In genomic region chr17:11346310-11346709, GRCm38 (mm10) we compare ENCODE assay signal across 35 mouse cellular contexts.
"Had no signal": no experiment of that assay in that cellular context is flagged by ENCODE, and none has a peak within 500 bp of the region (broad histone marks: within the 10 kb centered on the region; RNA-seq: fewer than 3 reads in every experiment).

No protein-coding gene starts in this region.

- H3K27ac ChIP-seq: heart, embryonic 13.5 days; heart, embryonic 15.5 days; hindbrain, embryonic 10.5 days; hindbrain, embryonic 12.5 days; hindbrain, embryonic 13.5 days; hindbrain, embryonic 14.5 days; hindbrain, embryonic 15.5 days; hindbrain, postnatal 0 days; intestine, embryonic 15.5 days; kidney, embryonic 15.5 days; kidney, postnatal 0 days; layer of hippocampus, adult 2 months; left cerebral cortex, adult 2 months had no signal

- ATAC-seq: hindbrain, embryonic 16.5 days; hindbrain, postnatal 0 days; inflammation-experienced regulatory T-cells, adult 6 months; intestine, embryonic 15.5 days; intestine, embryonic 16.5 days; intestine, postnatal 0 days had no signal

- H3K4me3 ChIP-seq: heart, embryonic 12.5 days; heart, embryonic 13.5 days; heart, embryonic 15.5 days; hindbrain, embryonic 10.5 days; hindbrain, embryonic 12.5 days; hindbrain, embryonic 13.5 days; hindbrain, embryonic 15.5 days; intestine, embryonic 15.5 days; kidney, embryonic 15.5 days; layer of hippocampus, adult 2 months; left cerebral cortex, adult 2 months had no signal

- DNase-seq: heart, postnatal 10 days; heart, postnatal 14 days; heart, postnatal 36 days; heart, postnatal 4 days; kidney, adult 11 months; kidney, adult 18-20 months; kidney, adult 2 months; kidney, adult 8-10 months; kidney, adult 9 months; kidney, postnatal 10 days; kidney, postnatal 14 days; kidney, postnatal 25 days; kidney, postnatal 36 days; kidney, postnatal 4 days; layer of hippocampus, adult 9-11 months; layer of hippocampus, postnatal 36 days had no signal

- H3K9ac ChIP-seq: heart, embryonic 12.5 days; heart, embryonic 13.5 days; heart, embryonic 15.5 days; hindbrain, embryonic 12.5 days; hindbrain, embryonic 13.5 days; hindbrain, embryonic 14.5 days; hindbrain, embryonic 15.5 days; intestine, embryonic 15.5 days; kidney, embryonic 15.5 days had no signal

- H3K4me2 ChIP-seq: heart, embryonic 11.5 days; heart, embryonic 12.5 days; heart, embryonic 13.5 days; heart, embryonic 15.5 days; hindbrain, embryonic 12.5 days; hindbrain, embryonic 13.5 days; hindbrain, embryonic 14.5 days; hindbrain, embryonic 15.5 days; intestine, embryonic 15.5 days; kidney, embryonic 15.5 days had no signal

- H3K27me3 ChIP-seq: hindbrain, embryonic 12.5 days; hindbrain, embryonic 13.5 days; hindbrain, embryonic 15.5 days; intestine, embryonic 15.5 days; kidney, embryonic 15.5 days had no signal

- H3K9me3 ChIP-seq: heart, embryonic 12.5 days; heart, embryonic 13.5 days; heart, embryonic 15.5 days; hindbrain, embryonic 10.5 days; hindbrain, embryonic 12.5 days; hindbrain, embryonic 15.5 days; intestine, embryonic 15.5 days; kidney, embryonic 15.5 days had no signal

- H3K4me1 ChIP-seq: heart, embryonic 12.5 days; heart, embryonic 13.5 days; heart, embryonic 15.5 days; hindbrain, embryonic 10.5 days; hindbrain, embryonic 12.5 days; hindbrain, embryonic 13.5 days; hindbrain, embryonic 15.5 days; intestine, embryonic 15.5 days; kidney, embryonic 15.5 days had no signal

- H3K36me3 ChIP-seq: heart, embryonic 12.5 days; heart, embryonic 13.5 days; heart, embryonic 15.5 days; hindbrain, embryonic 10.5 days; hindbrain, embryonic 12.5 days; hindbrain, embryonic 13.5 days; hindbrain, embryonic 15.5 days; intestine, embryonic 15.5 days; kidney, embryonic 15.5 days had no signal
